Comparison of ENCODE assay signal across 21 mouse cellular contexts in the genomic region with DNA sequence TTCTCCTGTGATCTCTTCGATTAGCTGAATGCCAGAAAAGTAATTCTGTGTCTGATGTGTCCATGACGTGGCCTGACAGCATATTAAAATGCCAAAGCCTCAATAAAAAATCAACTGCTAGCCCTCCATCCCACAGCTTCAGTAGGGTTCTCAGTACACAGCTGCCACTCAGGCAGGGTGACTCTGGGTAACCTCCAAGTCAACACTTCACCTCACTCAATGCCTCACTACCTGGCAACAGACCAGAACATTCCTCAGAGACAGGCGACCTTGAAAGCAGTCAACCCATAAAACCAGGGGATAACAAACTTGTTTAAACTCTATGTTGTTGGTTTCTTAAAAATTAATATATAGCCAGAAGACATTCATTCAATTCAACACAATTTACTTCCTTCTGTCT. TPM values are rescaled to one million over a fixed set of nuclear protein-coding genes. Genes with fewer than 3 reads are reported as not detected.
A peak's percentile ranks its signal among the peaks of the same experiment; 100 is the strongest.
DNase-seq lines count a peak whose midpoint lies in the region; ATAC-seq lines count a peak whose summit lies in the region.
"Had no signal": no experiment of that assay in that cellular context is flagged by ENCODE, and none has a peak within 500 bp of the region (broad histone marks: within the 10 kb centered on the region; RNA-seq: fewer than 3 reads in every experiment).

No protein-coding gene starts in this region.

- H3K4me2 ChIP-seq in heart, embryonic 16.5 days (ENCODE audit: low read depth, low read length) = no peak overlapping the region
- no peak overlapping the region for H3K4me2 ChIP-seq in kidney, embryonic 15.5 days
- H3K4me2 ChIP-seq in forebrain, embryonic 11.5 days (ENCODE audit: low read depth, low read length, severe bottlenecking) = no peak overlapping the region
- H3K4me2 ChIP-seq: forebrain, embryonic 13.5 days; hindbrain, embryonic 13.5 days; intestine, embryonic 15.5 days; midbrain, embryonic 12.5 days had no signal

- H3K4me3 ChIP-seq in heart, embryonic 16.5 days (ENCODE audit: low read length) = no peak overlapping the region
- H3K4me3 ChIP-seq in kidney, embryonic 15.5 days (replicated peaks) = no peak overlapping the region
- H3K4me3 ChIP-seq in forebrain, embryonic 11.5 days (ENCODE audit: low read depth, low read length) = no peak overlapping the region
- H3K4me3 ChIP-seq: forebrain, embryonic 13.5 days; hindbrain, embryonic 13.5 days; intestine, embryonic 15.5 days; midbrain, embryonic 12.5 days had no signal

- H3K9ac ChIP-seq in heart, embryonic 16.5 days (ENCODE audit: low read length) = no peak overlapping the region
- no peak overlapping the region for H3K9ac ChIP-seq in kidney, embryonic 15.5 days
- no peak overlapping the region for H3K9ac ChIP-seq in forebrain, embryonic 11.5 days (ENCODE audit: low read length)
- H3K9ac ChIP-seq: forebrain, embryonic 13.5 days; hindbrain, embryonic 13.5 days; intestine, embryonic 15.5 days; midbrain, embryonic 12.5 days had no signal

- no peaks in the 10 kb centered on the region for H3K36me3 ChIP-seq in heart, embryonic 16.5 days (ENCODE audit: control insufficient read depth, insufficient read depth)
- no peaks in the 10 kb centered on the region for H3K36me3 ChIP-seq in kidney, embryonic 15.5 days
- no peaks in the 10 kb centered on the region for H3K36me3 ChIP-seq in forebrain, embryonic 11.5 days (ENCODE audit: control insufficient read depth, insufficient read depth, low read length)
- H3K36me3 ChIP-seq: hindbrain, embryonic 13.5 days; intestine, embryonic 15.5 days; midbrain, embryonic 12.5 days had no signal

- WGBS in heart, embryonic 16.5 days = 32% methylated on average over 3 of the region's 3 CpGs
- 40% methylated on average over 3 of the region's 3 CpGs for WGBS in kidney, embryonic 15.5 days
- 79% methylated on average over 3 of the region's 3 CpGs for WGBS in forebrain, embryonic 11.5 days

- H3K9me3 ChIP-seq in heart, embryonic 16.5 days (replicated peaks; ENCODE audit: control insufficient read depth, low read length) = no peaks in the 10 kb centered on the region
- H3K9me3 ChIP-seq in kidney, embryonic 15.5 days (replicated peaks) = no peaks in the 10 kb centered on the region
- no peaks in the 10 kb centered on the region for H3K9me3 ChIP-seq in forebrain, embryonic 11.5 days (ENCODE audit: control insufficient read depth, low read length)
- H3K9me3 ChIP-seq: forebrain, embryonic 13.5 days; hindbrain, embryonic 13.5 days; intestine, embryonic 15.5 days; midbrain, embryonic 12.5 days had no signal

- peak overlapping the region; percentile 61 for H3K27ac ChIP-seq in heart, embryonic 16.5 days (ENCODE audit: low read length)
- H3K27ac ChIP-seq in kidney, embryonic 15.5 days = no peak overlapping the region
- H3K27ac ChIP-seq in forebrain, embryonic 11.5 days (ENCODE audit: low read depth, low read length) = no peak overlapping the region
- H3K27ac ChIP-seq: forebrain, embryonic 13.5 days; hindbrain, embryonic 13.5 days; intestine, embryonic 15.5 days; midbrain, embryonic 12.5 days had no signal

- peak; percentile 69 for ATAC-seq in heart, embryonic 16.5 days (replicated peaks; ENCODE audit: extremely low read depth, insufficient read depth, low FRiP score)
- peak; percentile 86; the same call in 1 of the 2 replicates for ATAC-seq in kidney, embryonic 15.5 days (replicated peaks; ENCODE audit: low FRiP score)
- no peak for ATAC-seq in forebrain, embryonic 11.5 days (replicated peaks; ENCODE audit: low FRiP score)
- ATAC-seq: forebrain, embryonic 13.5 days; intestine, embryonic 15.5 days had no signal

- H3K27me3 ChIP-seq in heart, embryonic 16.5 days (ENCODE audit: control insufficient read depth, insufficient read depth, low read length) = no peaks in the 10 kb centered on the region
- H3K27me3 ChIP-seq in kidney, embryonic 15.5 days = no peaks in the 10 kb centered on the region
- H3K27me3 ChIP-seq in forebrain, embryonic 11.5 days (ENCODE audit: control insufficient read depth, insufficient read depth, low read length) = no peaks in the 10 kb centered on the region
- H3K27me3 ChIP-seq: forebrain, embryonic 13.5 days; hindbrain, embryonic 13.5 days; intestine, embryonic 15.5 days; midbrain, embryonic 12.5 days had no signal

- peaks cover 4% of the 10 kb centered on the region; the same call in 1 of the 2 replicates for H3K4me1 ChIP-seq in heart, embryonic 16.5 days (ENCODE audit: control insufficient read depth, insufficient read depth, low read length)
- H3K4me1 ChIP-seq in kidney, embryonic 15.5 days = no peaks in the 10 kb centered on the region
- no peaks in the 10 kb centered on the region for H3K4me1 ChIP-seq in forebrain, embryonic 11.5 days (replicated peaks; ENCODE audit: control insufficient read depth, insufficient read depth, low read length)
- H3K4me1 ChIP-seq: forebrain, embryonic 13.5 days; hindbrain, embryonic 13.5 days; intestine, embryonic 15.5 days; midbrain, embryonic 12.5 days had no signal

- DNase-seq in adrenal gland, adult (ENCODE audit: inconsistent age in 2 of 2, low spot score in 1 of 2) = peak; percentile 20 to 63
- no peak for DNase-seq in adrenal gland, adult 8-10 months
- DNase-seq in heart, adult 9 months (ENCODE audit: low spot score in 2 of 2) = no peak
- peak; percentile 5 to 12 for DNase-seq in adrenal gland, postnatal 36 days
- no peak for DNase-seq in cerebellum, postnatal 14 days
- DNase-seq in forebrain, embryonic 11.5 days (ENCODE audit: low spot score) = no peak
- DNase-seq: cerebellum, adult 2 months; gastrocnemius, postnatal 36 days; layer of hippocampus, adult 9-11 months; liver; lung, postnatal 10 days had no signal

RNA-seq across cellular contexts. Expression of a gene that starts 10.5 kb away (rescaled TPM):
- not detected for total RNA-seq in adrenal gland, adult 8-10 months (2022)
- polyA plus RNA-seq in heart, embryonic 16.5 days (2015; fragmentation: Nextera tagmentation; extraction: Ambion mirVana) = not detected in 2 replicates
- total RNA-seq in adrenal gland, postnatal 36 days (2021) = not detected
- 0.78 and 1.1 TPM in 2 replicates for polyA plus RNA-seq in kidney, embryonic 15.5 days (2015; fragmentation: Nextera tagmentation; extraction: Ambion mirVana)
- polyA plus RNA-seq in forebrain, embryonic 11.5 days (2014; fragmentation: Nextera tagmentation; extraction: Ambion mirVana) = not detected in 2 replicates
- total RNA-seq: gastrocnemius, postnatal 36 days; left cerebral cortex, postnatal 25 days had no signal
- polyA plus RNA-seq: cerebellum, adult 2 months; cortical plate, adult 2 months; embryonic facial prominence, embryonic 14.5 days; forebrain, embryonic 13.5 days; hindbrain, embryonic 13.5 days; intestine, embryonic 15.5 days; midbrain, embryonic 12.5 days; neural tube, embryonic 11.5 days had no signal

RNA-seq across cellular contexts. Expression of a gene that starts 13.3 kb away (rescaled TPM):
- total RNA-seq in adrenal gland, adult 8-10 months (2022) = not detected
- polyA plus RNA-seq in heart, embryonic 16.5 days (2015; fragmentation: Nextera tagmentation; extraction: Ambion mirVana) = 0.21 and 0.24 TPM in 2 replicates
- not detected for total RNA-seq in adrenal gland, postnatal 36 days (2021)
- polyA plus RNA-seq in kidney, embryonic 15.5 days (2015; fragmentation: Nextera tagmentation; extraction: Ambion mirVana) = 49.8 and 59.4 TPM in 2 replicates
- 1.9 TPM in 2 replicates for polyA plus RNA-seq in forebrain, embryonic 11.5 days (2014; fragmentation: Nextera tagmentation; extraction: Ambion mirVana)
- total RNA-seq: gastrocnemius, postnatal 36 days had no signal

Comparison
In these comparisons a context has a peak if more than half of its experiments do, and no peak if none do; other contexts are left out.
1. DNase-seq: peak in adrenal gland, adult (2 of 2) and adrenal gland, postnatal 36 days (2 of 2); none in adrenal gland, adult 8-10 months (single experiment), heart, adult 9 months (0 of 2), cerebellum, postnatal 14 days (0 of 2) and forebrain, embryonic 11.5 days (single experiment).
2. RNA of a gene that starts 13.3 kb away (polyA plus RNA-seq): 49.8 to 59.4 TPM in kidney, embryonic 15.5 days; 1.9 TPM in forebrain, embryonic 11.5 days and 0.21 to 0.24 TPM in heart, embryonic 16.5 days; every median in the first group is over 10 times any median in the second.